Mouse (Mus musculus) embryonic facial prominence, embryonic 15.5 days (tissue): ENCODE data around the gene Gns. TPM values are rescaled to one million over a fixed set of nuclear protein-coding genes. Genes with fewer than 3 reads are reported as not detected.

Experiments used
- ATAC-seq: fragments of 200-750 bp; cut with Nextera tagmentation; 2 replicates; pipeline ENCODE4 v1.8.0; 2017; ENCODE audit warnings: low read depth, moderate TSS enrichment; ENCODE audit not compliant: insufficient number of reproducible peaks, low FRiP score, low TSS enrichment
- H3K27ac ChIP-seq: fragments of 300-500 bp; sonication (generic); replicated peaks from 2 replicates; pipeline ENCODE4 v1.5.1; 2015; ENCODE audit warnings: mild to moderate bottlenecking, inconsistent platforms
- H3K27me3 ChIP-seq: fragments of 300-500 bp; sonication (generic); 2 replicates; pipeline ENCODE4 v1.6.1; 2015; ENCODE audit warnings: inconsistent platforms
- H3K36me3 ChIP-seq: fragments of 300-500 bp; sonication (generic); 2 replicates; pipeline ENCODE4 v1.6.1; 2015; ENCODE audit warnings: mild to moderate bottlenecking, inconsistent platforms
- H3K4me1 ChIP-seq: fragments of 300-500 bp; sonication (generic); 2 replicates; pipeline ENCODE4 v1.6.1; 2015; ENCODE audit warnings: inconsistent platforms
- H3K4me2 ChIP-seq: fragments of 300-500 bp; sonication (generic); replicated peaks from 2 replicates; pipeline ENCODE4 v1.6.1; 2015; ENCODE audit warnings: mild to moderate bottlenecking, inconsistent platforms
- H3K4me3 ChIP-seq: fragments of 300-500 bp; sonication (generic); replicated peaks from 2 replicates; pipeline ENCODE4 v1.5.1; 2015; ENCODE audit warnings: mild to moderate bottlenecking, inconsistent platforms
- H3K9ac ChIP-seq: fragments of 300-500 bp; sonication (generic); 2 replicates; pipeline ENCODE4 v1.6.1; 2015; ENCODE audit warnings: inconsistent platforms
- H3K9me3 ChIP-seq: fragments of 300-500 bp; sonication (generic); replicated peaks from 2 replicates; pipeline ENCODE4 v1.6.1; 2016; ENCODE audit warnings: inconsistent platforms
- WGBS: fragments of 180-500 bp; shearing (Covaris S2); methylation state at CpG from one replicate; pipeline ENCODE4 v1.1.7; 2015; 5-methylcytosine and 5-hydroxymethylcytosine counted together
- polyA plus RNA-seq: library from polyadenylated mRNA; unstranded; fragments of >200 nt; fragmentation: Nextera tagmentation; extraction: Ambion mirVana; gene quantifications from 2 replicates; pipeline ENCODE4 v1.2.1, GENCODE M21; 2015

Gns gene
- polyA plus RNA-seq, 1 experiment from 2014 or later: 52.1 TPM

DNA sequence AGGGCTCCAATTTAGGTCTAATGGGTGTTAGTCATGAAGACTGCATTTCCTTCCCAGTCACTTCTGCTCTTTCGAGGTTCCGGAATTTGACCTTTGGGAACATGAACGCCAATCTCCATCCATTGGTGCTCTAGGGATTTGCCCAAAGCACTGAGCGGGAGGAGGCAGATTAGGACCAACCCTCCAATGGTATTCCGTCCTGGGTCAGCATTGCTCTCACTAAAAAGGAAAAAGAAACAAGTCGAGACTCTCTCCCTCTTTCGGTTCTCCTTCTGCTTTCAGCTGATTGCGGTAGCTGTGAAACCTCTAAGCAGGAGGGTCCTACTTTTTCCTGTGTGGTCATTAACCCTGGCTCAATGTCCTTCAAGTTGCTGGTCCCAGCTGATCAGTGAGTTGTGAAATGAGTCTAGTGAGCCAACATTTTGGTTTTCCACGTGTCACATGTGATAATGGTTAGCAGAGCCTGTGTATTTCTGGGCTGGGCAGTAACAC lies 937 bp downstream of the Gns start:
- ATAC-seq: no peak
- 3% methylated on average over 9 of the region's 9 CpGs for WGBS
- H3K27ac ChIP-seq: no peak overlapping the region
- H3K27me3 ChIP-seq: no peaks in the 10 kb centered on the region
- H3K4me1 ChIP-seq: peaks cover 29% of the 10 kb centered on the region
- no peaks in the 10 kb centered on the region for H3K9me3 ChIP-seq
- peak overlapping the region; percentile 81 for H3K4me3 ChIP-seq
- no peak overlapping the region; the same call in 1 of the 2 replicates for H3K9ac ChIP-seq
- peaks cover 16% of the 10 kb centered on the region for H3K36me3 ChIP-seq
- peak overlapping the region; percentile 79 for H3K4me2 ChIP-seq

DNA sequence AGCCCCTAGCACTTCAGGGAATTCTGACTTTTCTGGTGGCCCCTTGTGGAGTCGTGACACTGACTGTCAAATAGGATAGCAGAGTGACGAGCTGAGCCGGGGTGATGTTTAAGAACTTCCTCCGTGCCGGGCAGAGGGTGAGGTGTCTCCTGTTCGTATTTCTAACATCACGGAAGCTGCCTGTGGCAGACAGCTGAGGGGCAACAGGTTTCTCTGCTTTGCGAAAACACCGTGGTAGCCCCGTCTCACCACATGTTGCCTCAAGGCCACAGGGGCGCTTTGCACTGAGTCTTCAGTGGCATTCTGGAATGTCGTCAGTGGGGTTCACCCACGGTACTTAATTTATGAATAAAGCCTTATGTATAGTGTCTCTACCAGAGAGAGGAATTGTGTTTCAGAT lies 2.4 kb downstream of the Gns start:
- no peak for ATAC-seq
- Histone ChIP-seq H3K9ac (no peak overlapping the region), H3K4me1 (peaks cover 29% of the 10 kb centered on the region), H3K27ac (no peak overlapping the region), H3K9me3 (no peaks in the 10 kb centered on the region), H3K4me3 (no peak overlapping the region), H3K4me2 (peak overlapping the region; percentile 79), H3K36me3 (peaks cover 26% of the 10 kb centered on the region), H3K27me3 (no peaks in the 10 kb centered on the region)
- 49% methylated on average over 13 of the region's 13 CpGs for WGBS

DNA sequence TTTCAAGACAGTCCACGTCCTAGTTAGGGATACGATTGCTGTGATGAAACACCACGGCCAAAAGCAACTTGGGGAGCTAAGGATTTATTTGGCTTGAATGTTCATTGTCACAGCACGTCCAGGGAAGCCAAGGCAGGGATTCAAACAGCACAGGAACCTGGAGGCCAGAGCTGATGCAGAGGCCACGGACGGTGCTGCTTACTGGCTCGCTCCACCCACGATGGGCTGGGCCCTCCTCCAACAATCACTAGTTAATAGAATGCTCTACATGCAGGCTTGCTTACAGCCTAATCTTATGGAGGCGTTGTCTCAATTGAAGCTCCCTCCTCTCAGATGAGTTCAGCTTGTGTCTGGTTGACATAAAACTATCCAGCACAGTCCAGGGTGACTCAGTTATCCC lies 2.9 kb downstream of the Gns start:
- peaks cover 29% of the 10 kb centered on the region for H3K4me1 ChIP-seq
- no peaks in the 10 kb centered on the region for H3K27me3 ChIP-seq
- WGBS: 66% methylated on average over 9 of the region's 9 CpGs
- peaks cover 26% of the 10 kb centered on the region for H3K36me3 ChIP-seq
- no peak overlapping the region for H3K4me3 ChIP-seq
- H3K4me2 ChIP-seq: no peak overlapping the region
- no peak overlapping the region for H3K27ac ChIP-seq
- no peaks in the 10 kb centered on the region for H3K9me3 ChIP-seq
- H3K9ac ChIP-seq: no peak overlapping the region
- no peak for ATAC-seq

DNA sequence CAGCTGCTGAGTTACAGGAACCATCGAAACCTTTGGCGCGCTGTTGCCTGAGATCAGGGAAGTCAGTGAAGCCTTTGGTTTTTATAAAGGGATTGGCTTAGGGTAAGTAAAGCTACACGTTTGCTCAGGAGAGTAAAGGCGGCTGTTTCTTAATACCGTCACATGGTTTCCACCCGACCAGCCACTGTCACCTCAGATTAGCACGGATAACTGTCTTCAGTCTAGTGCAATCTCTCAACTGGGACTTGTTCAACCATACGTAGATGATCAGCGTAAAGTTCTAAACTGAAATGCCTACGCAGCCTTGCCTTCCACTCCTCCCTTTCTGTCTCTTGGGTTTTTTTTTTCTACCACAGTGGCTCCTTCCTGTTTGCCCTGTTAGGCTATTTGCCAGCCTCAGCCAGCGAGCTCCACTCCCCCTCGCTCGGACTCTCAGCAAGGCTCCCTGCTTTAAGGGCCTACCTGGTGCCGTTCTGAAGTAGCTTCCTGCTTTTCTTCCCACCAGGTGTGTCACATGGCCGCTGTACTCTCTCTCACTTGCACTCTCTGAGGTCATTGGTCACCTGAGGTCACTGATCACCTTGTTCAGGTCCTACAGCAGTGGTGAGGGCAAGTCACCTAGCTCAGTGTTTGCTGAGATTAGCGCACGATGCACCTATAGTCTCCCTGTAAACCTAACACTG lies 4.0 kb downstream of the Gns start:
- 80% methylated on average over 18 of the region's 18 CpGs for WGBS
- ATAC-seq: no peak
- no peaks in the 10 kb centered on the region for H3K9me3 ChIP-seq
- H3K4me2 ChIP-seq: no peak overlapping the region
- peaks cover 36% of the 10 kb centered on the region for H3K4me1 ChIP-seq
- H3K27me3 ChIP-seq: no peaks in the 10 kb centered on the region
- no peak overlapping the region for H3K27ac ChIP-seq
- no peak overlapping the region for H3K4me3 ChIP-seq
- H3K36me3 ChIP-seq: peaks cover 26% of the 10 kb centered on the region
- H3K9ac ChIP-seq: no peak overlapping the region

DNA sequence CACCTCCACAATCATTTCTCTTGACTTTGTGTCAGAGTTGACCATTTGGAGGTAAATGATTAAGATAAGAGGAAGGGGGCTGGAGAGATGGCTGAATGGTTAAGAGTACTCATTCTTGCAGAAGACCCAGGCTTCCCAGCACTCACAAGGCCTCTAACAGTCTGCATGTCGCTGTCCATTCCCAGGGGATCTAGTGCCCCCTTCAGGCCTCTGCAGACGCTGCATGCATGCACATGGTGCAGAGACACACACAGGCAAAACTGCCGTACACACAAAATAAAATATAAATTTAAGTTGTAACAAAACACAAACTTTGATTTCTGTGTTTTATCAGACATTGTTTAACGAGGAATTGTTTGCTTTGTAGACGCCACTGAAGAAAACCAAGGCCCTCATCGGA lies 5.9 kb downstream of the Gns start:
- Histone ChIP-seq H3K27ac (no peak overlapping the region), H3K4me1 (peaks cover 30% of the 10 kb centered on the region), H3K9me3 (no peaks in the 10 kb centered on the region), H3K36me3 (peaks cover 30% of the 10 kb centered on the region), H3K9ac (no peak overlapping the region), H3K4me2 (no peak overlapping the region), H3K27me3 (no peaks in the 10 kb centered on the region), H3K4me3 (no peak overlapping the region)
- WGBS: 94% methylated on average over 6 of the region's 6 CpGs
- ATAC-seq: no peak

DNA sequence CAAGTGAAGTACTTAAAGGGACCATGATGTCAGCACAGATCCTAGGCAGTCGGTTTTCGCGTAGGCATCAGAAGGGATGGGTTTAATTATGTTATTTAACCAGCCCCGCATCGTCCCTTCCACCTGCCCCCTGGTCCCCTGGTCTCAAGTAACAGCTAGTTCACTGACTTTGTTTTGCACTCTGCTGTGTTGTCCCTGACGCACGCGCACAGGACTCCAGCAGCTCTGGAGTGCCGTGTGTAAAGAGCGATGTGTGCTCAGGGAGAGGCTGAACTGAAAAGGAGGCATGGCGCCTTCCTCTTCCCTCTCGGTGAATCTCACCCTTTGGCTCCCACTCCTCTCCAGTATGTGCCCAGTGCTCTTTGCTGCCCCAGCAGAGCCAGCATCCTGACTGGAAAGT lies 9.1 kb downstream of the Gns start:
- Histone ChIP-seq H3K9me3 (no peaks in the 10 kb centered on the region), H3K36me3 (peaks cover 58% of the 10 kb centered on the region), H3K4me1 (peaks cover 16% of the 10 kb centered on the region; the same call in 1 of the 2 replicates), H3K4me2 (no peak overlapping the region), H3K27ac (peak overlapping the region; percentile 29; the same call in 1 of the 2 replicates), H3K4me3 (no peak overlapping the region), H3K9ac (no peak overlapping the region), H3K27me3 (no peaks in the 10 kb centered on the region)
- ATAC-seq: no peak
- WGBS: 36% methylated on average over 12 of the region's 12 CpGs

- 78% methylated on average over 17 of the region's 17 CpGs for WGBS
- Histone ChIP-seq H3K27ac (no peak overlapping the region), H3K9ac (no peak overlapping the region), H3K36me3 (peaks cover 60% of the 10 kb centered on the region), H3K9me3 (no peaks in the 10 kb centered on the region), H3K4me2 (no peak overlapping the region), H3K4me1 (peaks cover 16% of the 10 kb centered on the region; the same call in 1 of the 2 replicates), H3K27me3 (no peaks in the 10 kb centered on the region), H3K4me3 (no peak overlapping the region)
- no peak for ATAC-seq
These were observed 10.1 kb downstream of the Gns start for GRCm38 (mm10) chr10:121374693-121375620.

DNA sequence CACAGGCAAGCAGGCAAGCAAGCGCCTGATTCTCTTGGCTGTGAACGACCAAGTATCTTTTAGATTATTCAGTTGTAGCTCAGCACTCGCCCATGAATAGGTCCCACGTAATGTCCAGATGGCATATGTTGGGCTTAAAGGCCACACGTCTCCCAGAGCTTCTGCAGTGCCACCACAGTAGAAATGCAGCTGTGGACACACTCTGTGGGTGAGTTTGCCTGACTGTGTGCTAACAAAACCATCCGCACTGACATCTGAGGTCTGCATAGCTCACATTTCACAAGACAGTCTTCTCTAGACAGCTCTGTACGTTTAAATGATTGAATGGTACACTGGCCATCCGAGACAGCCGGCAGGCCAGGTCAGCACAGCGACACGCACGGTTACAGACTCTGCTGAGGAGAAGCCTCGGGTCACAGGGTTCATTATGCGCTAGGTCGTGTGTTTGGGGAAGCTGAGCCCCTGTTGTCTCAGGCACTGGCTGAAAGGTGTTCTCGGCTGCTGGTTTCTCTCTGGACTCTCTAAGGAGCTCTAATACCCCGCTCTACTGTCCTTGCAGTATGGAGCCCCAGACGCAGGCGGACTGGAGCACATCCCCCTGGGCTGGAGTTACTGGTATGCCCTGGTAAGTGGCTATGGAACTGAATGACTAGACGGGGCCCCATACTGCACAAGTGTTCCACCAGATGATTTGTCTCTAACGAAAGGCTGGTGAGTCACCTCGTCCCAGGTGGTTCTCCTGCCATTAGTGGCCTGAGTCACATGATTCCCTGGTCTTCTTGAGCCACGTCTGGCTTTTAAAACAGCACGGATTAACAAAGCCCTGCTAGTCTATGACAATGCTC lies 11.0 kb downstream of the Gns start:
- Histone ChIP-seq H3K9me3 (no peaks in the 10 kb centered on the region), H3K27ac (no peak overlapping the region), H3K4me2 (no peak overlapping the region), H3K9ac (no peak overlapping the region), H3K36me3 (peaks cover 60% of the 10 kb centered on the region), H3K4me3 (no peak overlapping the region), H3K4me1 (peaks cover 16% of the 10 kb centered on the region; the same call in 1 of the 2 replicates), H3K27me3 (no peaks in the 10 kb centered on the region)
- no peak for ATAC-seq
- WGBS: 75% methylated on average over 24 of the region's 24 CpGs

GRCm38 (mm10) chr10:121376530-121377271 lies 11.8 kb downstream of the Gns start:
- 77% methylated on average over 24 of the region's 24 CpGs for WGBS

GRCm38 (mm10) chr10:121379387-121379786 lies 14.5 kb downstream of the Gns start:
- no peak for ATAC-seq
- H3K36me3 ChIP-seq: peaks cover 83% of the 10 kb centered on the region
- WGBS: over 99% methylated on average over 3 of the region's 3 CpGs

More at GRCm38 (mm10) chr10:121376530-121377271, 11.8 kb downstream of the Gns start:
- H3K4me2 ChIP-seq: no peak overlapping the region
- no peak overlapping the region for H3K4me3 ChIP-seq
- H3K9ac ChIP-seq: no peak overlapping the region
- no peaks in the 10 kb centered on the region for H3K9me3 ChIP-seq
- peaks cover 16% of the 10 kb centered on the region; the same call in 1 of the 2 replicates for H3K4me1 ChIP-seq
- H3K27me3 ChIP-seq: no peaks in the 10 kb centered on the region
- no peak for ATAC-seq
- H3K27ac ChIP-seq: 0 out of 2 replicates have a peak overlapping the region, but pooled peaks have one; percentile 7
- peaks cover 62% of the 10 kb centered on the region for H3K36me3 ChIP-seq

More at GRCm38 (mm10) chr10:121379387-121379786, 14.5 kb downstream of the Gns start:
- H3K4me3 ChIP-seq: no peak overlapping the region
- H3K4me1 ChIP-seq: peaks cover 5% of the 10 kb centered on the region; the same call in 1 of the 2 replicates
- H3K27ac ChIP-seq: no peak overlapping the region
- no peaks in the 10 kb centered on the region for H3K27me3 ChIP-seq
- no peaks in the 10 kb centered on the region for H3K9me3 ChIP-seq
- H3K4me2 ChIP-seq: no peak overlapping the region
- no peak overlapping the region for H3K9ac ChIP-seq
